Mouse (Mus musculus) lung, postnatal 0 days (tissue): ENCODE measurements around the gene Romo1.

ENCODE experiments used
- CTCF ChIP-seq: IDR thresholded peaks from 2 replicates; pipeline ENCODE4 v1.5.1; 2016; ENCODE audit warnings: antibody characterized with exemption, mild to moderate bottlenecking
- EP300 ChIP-seq: IDR thresholded peaks from 2 replicates; pipeline ENCODE4 v1.6.1; 2016; ENCODE audit warnings: antibody characterized with exemption, mild to moderate bottlenecking, control low read depth

- TF ChIP-seq EP300 (no peak), CTCF (no peak)
These were observed 33.2 kb downstream of the Romo1 start for GRCm38 (mm10) chr2:156177079-156177478.
